Mouse (Mus musculus) neural tube, embryonic 14.5 days (tissue): ENCODE data around the gene Ptprm. TPM values are rescaled to one million over a fixed set of nuclear protein-coding genes. Genes with fewer than 3 reads are reported as not detected.

ENCODE experiments used
- ATAC-seq: fragments of 200-750 bp; cut with Nextera tagmentation; 2 replicates; pipeline ENCODE4 v1.8.0; 2017; ENCODE audit warnings: low read depth, mild to moderate bottlenecking, moderate TSS enrichment, moderate library complexity
- H3K27ac ChIP-seq: fragments of 300-500 bp; sonication (generic); 2 replicates; pipeline ENCODE4 v1.5.1; 2014; ENCODE audit warnings: low read depth, mild to moderate bottlenecking, control low read depth, low read length, moderate library complexity, mixed read lengths
- H3K27me3 ChIP-seq: fragments of 300-500 bp; sonication (generic); 2 replicates; pipeline ENCODE4 v1.6.1; 2014; ENCODE audit warnings: low read length; ENCODE audit not compliant: control insufficient read depth, insufficient read depth
- H3K36me3 ChIP-seq: fragments of 300-500 bp; sonication (generic); 2 replicates; pipeline ENCODE4 v1.6.1; 2014; ENCODE audit warnings: low read length, mixed read lengths; ENCODE audit not compliant: control insufficient read depth, insufficient read depth
- H3K4me1 ChIP-seq: fragments of 300-500 bp; sonication (generic); 2 replicates; pipeline ENCODE4 v1.6.1; 2014; ENCODE audit warnings: low read length; ENCODE audit not compliant: control insufficient read depth, insufficient read depth
- H3K4me2 ChIP-seq: fragments of 300-500 bp; sonication (generic); 2 replicates; pipeline ENCODE4 v1.6.1; 2014; ENCODE audit warnings: mild to moderate bottlenecking, low read depth, low read length, control low read depth
- H3K4me3 ChIP-seq: fragments of 300-500 bp; sonication (generic); 2 replicates; pipeline ENCODE4 v1.5.1; 2014; ENCODE audit warnings: low read depth, low read length, control low read depth, mixed read lengths
- H3K9ac ChIP-seq: fragments of 300-500 bp; sonication (generic); replicated peaks from 2 replicates; pipeline ENCODE4 v1.6.1; 2014; ENCODE audit warnings: low read depth, mild to moderate bottlenecking, control low read depth, low read length, mixed read lengths
- H3K9me3 ChIP-seq: fragments of 300-500 bp; sonication (generic); 2 replicates; pipeline ENCODE4 v1.6.1; 2016; ENCODE audit warnings: low read length; ENCODE audit not compliant: control insufficient read depth
- WGBS: fragments of 180-500 bp; shearing (Covaris S2); extraction: QIAGEN DNeasy Blood & Tissue Kit; methylation state at CpG from one replicate; pipeline ENCODE4 v1.1.7; 2014; 5-methylcytosine and 5-hydroxymethylcytosine counted together
- polyA plus RNA-seq: library from polyadenylated mRNA; unstranded; fragments of >200 nt; fragmentation: Nextera tagmentation; extraction: Ambion mirVana; gene quantifications from 2 replicates; pipeline ENCODE4 v1.2.1, GENCODE M21; 2014

The Ptprm gene
- polyA plus RNA-seq, 1 experiment from 2014 or later: 26.9 TPM

- no peaks in the 10 kb centered on the region for H3K36me3 ChIP-seq
- no peak overlapping the region for H3K4me3 ChIP-seq
- H3K27me3 ChIP-seq: no peaks in the 10 kb centered on the region
- H3K9ac ChIP-seq: no peak overlapping the region
- ATAC-seq: peak; percentile 41; the same call in 1 of the 2 replicates
- H3K4me1 ChIP-seq: 0 out of 2 replicates have a peak, but pooled peaks cover 4% of the 10 kb centered on the region
- H3K27ac ChIP-seq: no peak overlapping the region
- 69% methylated on average over 18 of the region's 18 CpGs for WGBS
- no peak overlapping the region for H3K4me2 ChIP-seq
- H3K9me3 ChIP-seq: no peaks in the 10 kb centered on the region
These were observed 50.7 kb downstream of the Ptprm start for GRCm38 (mm10) chr17:67303326-67304099.

GRCm38 (mm10) chr17:67302569-67302968, 51.7 kb downstream of the Ptprm start:
- WGBS: 26% methylated on average over 4 of the region's 4 CpGs
- H3K4me1 ChIP-seq: 0 out of 2 replicates have a peak, but pooled peaks cover 4% of the 10 kb centered on the region
- no peaks in the 10 kb centered on the region for H3K36me3 ChIP-seq
- no peaks in the 10 kb centered on the region for H3K27me3 ChIP-seq
- no peak overlapping the region for H3K27ac ChIP-seq
- no peak overlapping the region for H3K4me3 ChIP-seq
- ATAC-seq: no peak
- H3K4me2 ChIP-seq: no peak overlapping the region
- H3K9me3 ChIP-seq: no peaks in the 10 kb centered on the region
- H3K9ac ChIP-seq: no peak overlapping the region

GRCm38 (mm10) chr17:67302074-67302473, 52.2 kb downstream of the Ptprm start:
- H3K4me3 ChIP-seq: no peak overlapping the region
- no peaks in the 10 kb centered on the region for H3K27me3 ChIP-seq
- 0 out of 2 replicates have a peak, but pooled peaks cover 4% of the 10 kb centered on the region for H3K4me1 ChIP-seq
- WGBS: 86% methylated on average over 4 of the region's 4 CpGs
- H3K36me3 ChIP-seq: no peaks in the 10 kb centered on the region
- ATAC-seq: no peak
- no peaks in the 10 kb centered on the region for H3K9me3 ChIP-seq
- H3K4me2 ChIP-seq: no peak overlapping the region
- no peak overlapping the region for H3K27ac ChIP-seq
- no peak overlapping the region for H3K9ac ChIP-seq

- ATAC-seq: no peak
- Histone ChIP-seq H3K36me3 (no peaks in the 10 kb centered on the region), H3K9me3 (no peaks in the 10 kb centered on the region), H3K4me3 (no peak overlapping the region), H3K4me2 (no peak overlapping the region), H3K9ac (no peak overlapping the region), H3K27ac (no peak overlapping the region), H3K27me3 (no peaks in the 10 kb centered on the region), H3K4me1 (0 out of 2 replicates have a peak, but pooled peaks cover 4% of the 10 kb centered on the region)
- WGBS: 95% methylated on average over 4 of the region's 4 CpGs
These were observed 52.9 kb downstream of the Ptprm start for GRCm38 (mm10) chr17:67301367-67301766.

GRCm38 (mm10) chr17:67298269-67298798, 55.9 kb downstream of the Ptprm start:
- 89% methylated on average over 9 of the region's 9 CpGs for WGBS
- H3K9me3 ChIP-seq: no peaks in the 10 kb centered on the region
- no peak overlapping the region for H3K4me2 ChIP-seq
- H3K4me1 ChIP-seq: 0 out of 2 replicates have a peak, but pooled peaks cover 4% of the 10 kb centered on the region
- H3K27ac ChIP-seq: no peak overlapping the region
- H3K4me3 ChIP-seq: no peak overlapping the region
- ATAC-seq: no peak
- H3K36me3 ChIP-seq: no peaks in the 10 kb centered on the region
- H3K27me3 ChIP-seq: no peaks in the 10 kb centered on the region
- no peak overlapping the region for H3K9ac ChIP-seq

GRCm38 (mm10) chr17:67296604-67297595, 57.4 kb downstream of the Ptprm start:
- Histone ChIP-seq H3K27me3 (no peaks in the 10 kb centered on the region), H3K9ac (no peak overlapping the region), H3K9me3 (no peaks in the 10 kb centered on the region), H3K27ac (no peak overlapping the region), H3K4me1 (no peaks in the 10 kb centered on the region), H3K36me3 (no peaks in the 10 kb centered on the region), H3K4me3 (no peak overlapping the region), H3K4me2 (no peak overlapping the region)
- ATAC-seq: no peak
- 87% methylated on average over 13 of the region's 13 CpGs for WGBS

GRCm38 (mm10) chr17:67290662-67291240, 63.5 kb downstream of the Ptprm start:
- Histone ChIP-seq H3K27me3 (no peaks in the 10 kb centered on the region), H3K4me1 (peaks cover 5% of the 10 kb centered on the region; the same call in 1 of the 2 replicates), H3K36me3 (no peaks in the 10 kb centered on the region), H3K27ac (peak overlapping the region; percentile 30; the same call in 1 of the 2 replicates), H3K9ac (no peak overlapping the region; the same call in 1 of the 2 replicates), H3K9me3 (no peaks in the 10 kb centered on the region), H3K4me3 (no peak overlapping the region), H3K4me2 (peak overlapping the region; percentile 26; the same call in 1 of the 2 replicates)
- peak; percentile 79 for ATAC-seq
- WGBS: 14% methylated on average over 16 of the region's 16 CpGs

- no peak overlapping the region for H3K9ac ChIP-seq
- 82% methylated on average over 3 of the region's 3 CpGs for WGBS
- H3K27me3 ChIP-seq: no peaks in the 10 kb centered on the region
- H3K4me1 ChIP-seq: peaks cover 5% of the 10 kb centered on the region; the same call in 1 of the 2 replicates
- H3K4me3 ChIP-seq: no peak overlapping the region
- no peaks in the 10 kb centered on the region for H3K9me3 ChIP-seq
- no peaks in the 10 kb centered on the region for H3K36me3 ChIP-seq
- no peak for ATAC-seq
- no peak overlapping the region for H3K4me2 ChIP-seq
- H3K27ac ChIP-seq: no peak overlapping the region
These were observed 66.8 kb downstream of the Ptprm start for GRCm38 (mm10) chr17:67287501-67287900.
